Mouse (Mus musculus): ENCODE measurements around the gene Tmc4.
"Not testable (repeated sequence)": the region's sequence is repeated elsewhere in the genome, so short reads cannot be mapped to it uniquely, and the experiment has no call there.

Tmc4 gene

GRCm38 (mm10) chr7:3677342-3677741 is at the start of gene Tmc4:
TSS of gene Tmc4 (minus strand) at chr7:3677553.
- DNase-seq (ENCODE audit: low spot score) = no peak

- not testable (repeated sequence) for DNase-seq (ENCODE audit: low spot score)
Measured at GRCm38 (mm10) chr7:3725459-3725858, 48.1 kb upstream of the Tmc4 start.

GRCm38 (mm10) chr7:3720268-3720667 is 42.9 kb upstream of the Tmc4 start, which contains the start of gene Pirb:
TSS of gene Pirb (minus strand) at chr7:3720391.
- DNase-seq (ENCODE audit: low spot score) = not testable (repeated sequence)

GRCm38 (mm10) chr7:3715249-3715648 is 37.9 kb upstream of the Tmc4 start:
- DNase-seq (ENCODE audit: low spot score) = no peak

GRCm38 (mm10) chr7:3712264-3712942 is 35.0 kb upstream of the Tmc4 start:
- no peak for DNase-seq (ENCODE audit: low spot score)

GRCm38 (mm10) chr7:3709000-3709399 is 31.6 kb upstream of the Tmc4 start:
- DNase-seq (ENCODE audit: low spot score) = no peak

GRCm38 (mm10) chr7:3708447-3708980 is 31.2 kb upstream of the Tmc4 start:
- DNase-seq (ENCODE audit: low spot score) = not testable (repeated sequence)

- DNase-seq (ENCODE audit: low spot score) = no peak
Measured at GRCm38 (mm10) chr7:3707568-3708413, 30.4 kb upstream of the Tmc4 start.

- DNase-seq (ENCODE audit: low spot score) = no peak
Measured at GRCm38 (mm10) chr7:3707027-3707426, 29.7 kb upstream of the Tmc4 start.

GRCm38 (mm10) chr7:3706343-3706934 is 29.1 kb upstream of the Tmc4 start:
- DNase-seq (ENCODE audit: low spot score) = no peak

- no peak for DNase-seq (ENCODE audit: low spot score)
Measured at GRCm38 (mm10) chr7:3705911-3706310, 28.6 kb upstream of the Tmc4 start.

GRCm38 (mm10) chr7:3705461-3705860 is 28.1 kb upstream of the Tmc4 start:
- DNase-seq (ENCODE audit: low spot score) = not testable (repeated sequence)

- no peak for DNase-seq (ENCODE audit: low spot score)
Measured at GRCm38 (mm10) chr7:3704475-3704874, 27.1 kb upstream of the Tmc4 start.

GRCm38 (mm10) chr7:3703879-3704441 is 26.6 kb upstream of the Tmc4 start, which contains the start of gene Rps9:
TSS of gene Rps9 (plus strand) at chr7:3703993.
- peak; percentile 96 for DNase-seq (ENCODE audit: low spot score)

- DNase-seq (ENCODE audit: low spot score) = peak; percentile 20
Measured at GRCm38 (mm10) chr7:3703148-3703878, 26.0 kb upstream of the Tmc4 start.

GRCm38 (mm10) chr7:3698471-3698870 is 21.1 kb upstream of the Tmc4 start:
- no peak for DNase-seq (ENCODE audit: low spot score)

GRCm38 (mm10) chr7:3694949-3695305 is 17.6 kb upstream of the Tmc4 start:
- DNase-seq (ENCODE audit: low spot score) = peak; percentile 15

- DNase-seq (ENCODE audit: low spot score) = peak; percentile 24
Measured at GRCm38 (mm10) chr7:3694076-3694948, 17.0 kb upstream of the Tmc4 start.

- no peak for DNase-seq (ENCODE audit: low spot score)
Measured at GRCm38 (mm10) chr7:3693809-3694075, 16.4 kb upstream of the Tmc4 start.

- DNase-seq (ENCODE audit: low spot score) = peak; percentile 86
Measured at GRCm38 (mm10) chr7:3692987-3693808, 15.8 kb upstream of the Tmc4 start, which contains the start of gene Mboat7. TSS of gene Mboat7 (minus strand) at chr7:3693523.

Data from ovary, postnatal 10 days (tissue).